Mouse (Mus musculus): ENCODE results near the gene Lrrc3c. TPM values are rescaled to one million over a fixed set of nuclear protein-coding genes. Genes with fewer than 3 reads are reported as not detected.
"Not testable (repeated sequence)": the region's sequence is repeated elsewhere in the genome, so short reads cannot be mapped to it uniquely, and the experiment has no call there.

Gene Lrrc3c
- polyA plus RNA-seq, 1 experiment from 2014 or later: not detected

DNA sequence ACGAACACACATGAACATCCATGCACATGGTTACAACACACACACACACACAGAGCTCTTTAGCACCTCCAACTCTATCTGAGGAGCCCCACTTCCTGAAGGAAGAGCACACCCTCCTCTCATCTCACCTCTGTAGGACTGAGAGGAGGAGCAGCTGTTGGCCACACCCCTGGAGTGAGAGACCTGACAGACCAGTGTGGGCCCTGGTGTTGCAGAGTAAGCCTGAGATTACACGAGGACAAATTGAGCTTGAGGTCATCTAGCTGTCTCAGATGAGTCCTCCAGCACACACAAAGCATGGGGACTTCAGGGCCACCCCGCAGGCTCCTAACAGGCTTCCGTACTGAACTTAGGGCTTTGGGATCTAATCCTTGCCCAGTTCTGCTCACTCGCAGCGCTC is 6.8 kb downstream of the Lrrc3c start:
- H3K4me3 ChIP-seq; H3K36me3 ChIP-seq (replicated peaks); H3K4me2 ChIP-seq; H3K9me3 ChIP-seq; ATAC-seq (replicated peaks); H3K9ac ChIP-seq; H3K27me3 ChIP-seq (replicated peaks); H3K4me1 ChIP-seq; H3K27ac ChIP-seq: not testable (repeated sequence)
- 71% methylated on average over 6 of the region's 6 CpGs for WGBS

DNA sequence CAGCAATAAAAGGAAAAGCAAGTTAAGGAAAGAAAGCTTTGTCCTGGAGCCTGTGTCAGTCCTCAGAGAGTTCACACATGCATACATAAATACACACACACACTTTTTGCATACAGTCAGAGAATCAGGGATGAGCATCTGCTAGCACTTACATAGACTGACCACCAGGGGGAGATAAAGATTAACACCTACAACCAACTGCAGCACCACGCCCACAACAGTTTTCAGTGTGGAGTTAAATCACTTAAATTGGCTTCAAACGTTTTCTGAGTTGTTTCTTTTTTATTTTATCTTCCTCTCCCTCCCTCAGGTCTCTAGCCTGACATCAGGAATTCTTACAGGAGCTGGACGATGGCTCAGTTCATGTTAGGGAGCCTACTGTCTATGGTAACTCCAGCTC is 8.7 kb downstream of the Lrrc3c start:
- H3K36me3 ChIP-seq (replicated peaks): no peaks in the 10 kb centered on the region
- H3K27me3 ChIP-seq (replicated peaks): no peaks in the 10 kb centered on the region
- H3K9ac ChIP-seq: no peak overlapping the region
- peaks cover 6% of the 10 kb centered on the region for H3K4me1 ChIP-seq
- no peak for ATAC-seq (replicated peaks)
- 9% methylated on average over 3 of the region's 3 CpGs for WGBS
- no peak overlapping the region for H3K4me3 ChIP-seq
- H3K4me2 ChIP-seq: no peak overlapping the region
- no peak overlapping the region for H3K27ac ChIP-seq
- H3K9me3 ChIP-seq: no peaks in the 10 kb centered on the region

DNA sequence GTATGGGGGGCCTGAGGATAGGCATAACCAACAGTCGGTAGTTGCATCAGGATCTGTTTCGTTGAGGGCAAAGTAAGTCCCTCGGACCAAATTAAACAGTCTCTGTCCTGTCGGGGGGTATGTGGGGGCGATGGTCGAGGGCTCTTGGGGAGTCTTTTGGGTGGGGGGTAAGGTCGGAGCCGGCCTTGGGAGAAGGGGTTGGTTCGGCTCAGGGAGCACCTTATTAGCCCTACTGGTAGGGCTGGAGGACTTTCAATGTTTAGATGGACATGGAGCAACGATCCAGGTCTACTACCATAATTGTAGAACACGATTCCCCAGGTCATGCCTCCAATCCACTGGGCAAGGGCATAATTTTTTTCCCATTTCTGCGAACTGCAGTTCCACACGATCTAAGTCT is 22.7 kb downstream of the Lrrc3c start:
- no peaks in the 10 kb centered on the region for H3K36me3 ChIP-seq (replicated peaks)
- H3K9ac ChIP-seq: no peak overlapping the region
- no peaks in the 10 kb centered on the region for H3K4me1 ChIP-seq
- H3K9me3 ChIP-seq: no peaks in the 10 kb centered on the region
- no peak for ATAC-seq (replicated peaks)
- H3K27me3 ChIP-seq (replicated peaks): no peaks in the 10 kb centered on the region
- 95% methylated on average over 13 of the region's 13 CpGs for WGBS
- no peak overlapping the region for H3K4me3 ChIP-seq
- H3K4me2 ChIP-seq: no peak overlapping the region
- no peak overlapping the region for H3K27ac ChIP-seq

DNA sequence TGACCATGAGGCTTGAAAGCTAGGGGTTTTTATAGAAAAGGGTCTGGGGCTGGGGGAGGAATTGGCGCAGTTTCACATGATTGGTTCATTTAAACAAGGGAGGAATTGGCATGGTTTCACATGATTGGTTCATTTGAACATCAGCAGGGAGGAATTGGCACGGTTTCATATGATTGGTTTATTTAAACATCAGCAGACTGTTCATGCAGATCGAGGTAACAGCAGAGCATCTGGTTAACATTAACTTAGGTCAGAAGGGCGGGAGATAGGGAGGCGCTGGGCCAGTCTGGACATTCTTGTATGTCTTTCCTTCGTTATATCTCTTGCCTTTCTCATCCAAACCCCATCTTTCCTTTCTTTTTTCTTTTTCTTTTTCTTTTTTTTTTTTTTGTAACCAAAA is 25.9 kb downstream of the Lrrc3c start:
- 84% methylated on average over 6 of the region's 6 CpGs for WGBS
- not testable (repeated sequence) for H3K27ac ChIP-seq; H3K9me3 ChIP-seq; H3K27me3 ChIP-seq (replicated peaks); H3K4me3 ChIP-seq; H3K36me3 ChIP-seq (replicated peaks); ATAC-seq (replicated peaks); H3K4me2 ChIP-seq; H3K9ac ChIP-seq; H3K4me1 ChIP-seq

DNA sequence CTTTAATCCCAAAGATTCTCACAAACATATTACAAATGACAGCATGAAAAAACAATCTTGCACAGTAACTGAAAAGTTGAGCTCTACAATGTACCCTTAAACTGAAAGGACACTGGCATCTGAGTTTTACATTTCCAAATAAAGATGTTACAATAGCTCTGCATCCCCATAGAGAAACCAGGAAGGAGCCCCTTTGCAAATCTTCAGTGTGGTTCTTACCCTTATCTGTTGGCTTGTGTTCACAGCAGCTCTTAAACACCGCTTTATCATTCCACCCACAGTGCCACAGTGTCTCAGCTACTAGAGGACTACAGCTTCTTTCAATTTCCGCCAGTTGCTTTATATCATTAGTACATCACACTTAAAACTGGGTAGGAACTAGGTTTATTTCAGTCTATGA is 26.3 kb downstream of the Lrrc3c start:
- not testable (repeated sequence) for H3K27me3 ChIP-seq (replicated peaks); H3K27ac ChIP-seq; H3K4me1 ChIP-seq; ATAC-seq (replicated peaks); H3K9me3 ChIP-seq; H3K4me3 ChIP-seq; H3K36me3 ChIP-seq (replicated peaks); H3K9ac ChIP-seq; H3K4me2 ChIP-seq
- 93% methylated on average over 2 of the region's 2 CpGs for WGBS

DNA sequence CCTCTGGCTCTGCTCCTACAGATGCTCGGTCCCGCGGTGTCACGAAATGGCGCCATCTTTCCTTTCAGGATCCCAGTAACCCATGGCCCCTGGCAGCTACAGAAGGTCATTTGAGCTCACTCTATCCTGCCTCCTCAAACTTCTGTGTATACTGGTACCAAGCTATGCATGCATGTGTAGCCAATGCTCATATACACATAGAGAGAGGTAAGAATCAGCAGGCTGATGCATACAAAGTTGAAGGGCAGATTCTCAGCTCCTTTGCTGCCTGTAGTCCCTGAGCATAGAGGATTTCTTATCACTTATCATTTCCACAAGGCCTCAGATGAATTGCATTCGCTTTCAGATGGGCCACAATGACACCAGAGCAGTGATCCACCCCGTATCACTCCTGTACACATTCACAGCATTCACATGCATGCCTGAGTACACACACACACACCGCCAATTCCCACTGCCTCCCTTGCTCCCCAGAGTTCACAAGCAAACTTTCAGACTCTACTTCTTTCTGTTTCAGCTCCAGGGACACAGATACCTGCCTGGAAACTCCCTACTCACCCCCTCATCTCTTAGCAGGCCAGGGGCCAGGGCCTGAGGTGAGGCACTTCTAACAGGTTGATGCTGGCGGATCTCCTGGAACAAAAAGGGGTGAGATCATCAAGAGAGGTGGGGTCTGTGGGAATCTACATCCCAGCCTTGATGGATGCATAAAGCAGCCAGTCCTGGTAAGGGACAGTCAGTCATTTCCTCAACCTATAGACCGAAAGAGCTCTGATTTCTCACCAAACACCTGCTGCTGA is 27.7 kb downstream of the Lrrc3c start, which contains the start of the genes Gm12355 and Gsdma3:
Gene Gm12355 (minus strand): TSS at position 51 of the 800 bp plus-strand sequence.
Gene Gsdma3 (plus strand): TSS at position 750 of the 800 bp plus-strand sequence.
- H3K27ac ChIP-seq: no peak within 1 kb of the TSS
- H3K27me3 ChIP-seq (replicated peaks): no peaks in the 10 kb centered on the region
- no peaks in the 10 kb centered on the region for H3K9me3 ChIP-seq
- no peak within 1 kb of the TSS for H3K4me3 ChIP-seq
- 90% methylated on average over 10 of the region's 10 CpGs for whole genome bisulfite sequencing
- ATAC-seq (replicated peaks): no peak
- no peaks in the 10 kb centered on the region for H3K4me1 ChIP-seq
- no peak within 1 kb of the TSS for H3K9ac ChIP-seq
- H3K36me3 ChIP-seq (replicated peaks): no peaks in the 10 kb centered on the region
- H3K4me2 ChIP-seq: no peak within 1 kb of the TSS

DNA sequence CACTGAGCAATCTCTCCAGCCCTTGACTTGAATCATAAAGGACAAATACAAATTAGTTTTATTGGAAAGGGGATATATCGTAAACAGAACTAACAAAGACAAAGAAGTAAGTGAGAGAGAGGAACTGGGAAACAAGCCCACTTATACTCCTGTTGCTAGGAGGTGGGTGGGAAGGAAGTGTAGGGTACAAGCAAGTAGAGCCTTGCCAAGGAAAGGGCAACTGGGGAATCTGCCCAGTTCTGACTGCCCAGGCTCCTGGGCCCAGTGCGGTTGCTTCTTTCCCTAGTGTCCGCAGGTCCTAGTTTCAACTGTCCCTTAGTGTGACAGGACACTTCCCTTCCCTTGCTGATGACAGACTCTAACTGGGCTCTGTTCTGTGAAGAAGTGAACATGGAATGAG is 30.6 kb downstream of the Lrrc3c start:
- H3K4me3 ChIP-seq: no peak overlapping the region
- no peaks in the 10 kb centered on the region for H3K4me1 ChIP-seq
- no peaks in the 10 kb centered on the region for H3K9me3 ChIP-seq
- ATAC-seq (replicated peaks): no peak
- no peaks in the 10 kb centered on the region for H3K36me3 ChIP-seq (replicated peaks)
- no peaks in the 10 kb centered on the region for H3K27me3 ChIP-seq (replicated peaks)
- WGBS: 96% methylated on average over 3 of the region's 3 CpGs
- H3K4me2 ChIP-seq: no peak overlapping the region
- H3K9ac ChIP-seq: no peak overlapping the region
- H3K27ac ChIP-seq: no peak overlapping the region

DNA sequence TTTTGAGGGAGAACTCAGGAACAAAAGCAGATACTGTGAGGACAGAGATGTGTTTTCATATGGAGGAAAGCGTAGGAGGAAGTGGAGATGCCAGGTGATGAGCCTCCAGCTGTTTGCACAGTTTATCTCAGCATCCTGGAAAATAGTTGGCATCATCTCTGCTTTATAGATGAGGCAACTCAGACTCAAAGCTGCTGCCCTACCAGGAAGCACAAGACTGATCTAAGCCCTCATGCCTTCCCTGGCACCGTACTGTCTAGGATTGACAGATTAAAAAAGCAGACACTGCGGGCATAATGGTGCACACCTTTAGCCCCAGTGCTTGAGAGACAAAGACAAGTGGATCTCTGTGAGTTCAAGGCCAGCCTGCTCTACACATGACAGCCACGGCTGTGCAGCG is 32.6 kb downstream of the Lrrc3c start:
- WGBS: 88% methylated on average over 5 of the region's 5 CpGs
- Histone ChIP-seq H3K27ac (no peak overlapping the region), H3K9ac (no peak overlapping the region), H3K27me3 (replicated peaks) (no peaks in the 10 kb centered on the region), H3K4me2 (no peak overlapping the region), H3K4me3 (no peak overlapping the region), H3K36me3 (replicated peaks) (no peaks in the 10 kb centered on the region), H3K4me1 (no peaks in the 10 kb centered on the region), H3K9me3 (no peaks in the 10 kb centered on the region)
- no peak for ATAC-seq (replicated peaks)

DNA sequence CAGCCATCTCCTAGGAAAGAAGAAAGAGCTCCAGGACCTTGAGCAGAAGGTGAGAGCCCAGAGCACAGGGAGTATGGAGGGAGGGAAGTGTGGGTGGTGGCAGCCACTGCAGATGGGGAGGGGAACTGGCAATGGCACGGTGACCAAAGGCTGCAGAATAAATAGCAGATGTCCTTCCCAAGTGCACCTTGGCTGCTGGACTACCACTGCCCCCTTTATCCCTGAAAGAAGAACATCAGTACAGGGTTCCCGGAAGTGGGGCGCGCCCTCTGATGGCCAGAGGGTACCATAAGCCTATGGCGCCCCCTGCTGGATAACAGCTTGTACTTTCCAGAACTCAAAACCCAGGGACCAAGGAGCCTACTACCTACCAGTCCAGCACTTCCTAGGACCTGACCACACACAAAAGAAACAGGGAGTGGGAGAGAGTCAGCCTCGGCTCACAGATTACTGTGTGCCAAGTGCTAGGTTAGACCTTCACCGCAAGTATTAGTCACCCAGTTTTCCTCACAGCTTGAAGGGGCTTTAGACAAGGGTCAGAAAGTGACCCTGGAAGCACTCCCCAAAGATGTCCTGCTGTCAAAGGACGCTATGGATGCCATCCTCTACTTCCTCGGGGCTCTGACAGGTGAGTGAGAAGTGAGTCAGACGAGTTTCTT is 37.4 kb downstream of the Lrrc3c start:
- 33% methylated on average over 10 of the region's 10 CpGs for WGBS
- H3K27ac ChIP-seq; H3K4me2 ChIP-seq; H3K9me3 ChIP-seq; H3K27me3 ChIP-seq (replicated peaks); H3K36me3 ChIP-seq (replicated peaks); H3K4me1 ChIP-seq; H3K9ac ChIP-seq; H3K4me3 ChIP-seq; ATAC-seq (replicated peaks): not testable (repeated sequence)

DNA sequence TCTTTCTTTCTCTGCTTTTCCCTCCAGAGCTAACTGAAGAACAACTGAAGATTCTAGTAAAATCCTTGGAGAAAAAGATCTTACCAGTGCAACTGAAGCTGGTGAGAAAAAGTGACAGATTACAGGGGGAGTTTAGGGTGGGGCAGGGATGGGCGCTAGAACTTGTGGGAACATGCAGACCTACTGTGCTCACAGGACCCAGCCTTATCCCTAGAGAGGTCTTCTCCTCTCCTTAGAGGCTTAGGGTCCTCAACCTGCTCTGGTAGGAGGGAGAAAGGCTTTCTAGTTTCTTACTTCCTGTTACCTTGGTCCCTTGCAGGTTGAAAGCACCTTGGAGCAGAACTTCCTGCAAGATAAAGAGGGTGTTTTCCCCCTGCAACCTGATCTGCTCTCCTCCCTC is 39.4 kb downstream of the Lrrc3c start:
- 82% methylated on average over 1 of the region's 1 CpGs for WGBS
- H3K4me3 ChIP-seq: no peak overlapping the region
- H3K27ac ChIP-seq: no peak overlapping the region
- no peaks in the 10 kb centered on the region for H3K36me3 ChIP-seq (replicated peaks)
- H3K4me1 ChIP-seq: no peaks in the 10 kb centered on the region
- H3K9me3 ChIP-seq: no peaks in the 10 kb centered on the region
- H3K27me3 ChIP-seq (replicated peaks): no peaks in the 10 kb centered on the region
- no peak overlapping the region for H3K4me2 ChIP-seq
- no peak overlapping the region for H3K9ac ChIP-seq
- no peak for ATAC-seq (replicated peaks)

DNA sequence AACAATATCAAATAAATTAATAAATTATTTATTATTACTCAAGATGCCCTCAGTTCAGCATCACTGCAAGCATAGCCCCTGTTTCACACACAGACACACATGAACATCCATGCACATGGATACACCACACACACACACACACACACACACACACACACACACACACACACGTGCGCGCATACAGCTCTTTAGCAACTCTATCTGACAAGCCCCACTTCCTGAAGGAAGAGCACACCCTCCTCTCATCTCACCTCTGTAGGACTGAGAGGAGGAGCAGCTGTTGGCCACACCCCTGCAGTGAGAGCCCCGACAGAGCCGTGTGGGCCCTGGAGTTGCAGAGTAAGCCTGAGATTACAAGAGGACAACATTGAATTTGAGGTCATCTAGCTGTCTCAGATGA is 42.0 kb downstream of the Lrrc3c start:
- Histone ChIP-seq H3K4me2 (no peak overlapping the region), H3K36me3 (replicated peaks) (no peaks in the 10 kb centered on the region), H3K4me1 (no peaks in the 10 kb centered on the region), H3K27me3 (replicated peaks) (no peaks in the 10 kb centered on the region), H3K9ac (no peak overlapping the region), H3K27ac (no peak overlapping the region), H3K4me3 (no peak overlapping the region), H3K9me3 (no peaks in the 10 kb centered on the region)
- WGBS: 71% methylated on average over 5 of the region's 5 CpGs
- ATAC-seq (replicated peaks): no peak

DNA sequence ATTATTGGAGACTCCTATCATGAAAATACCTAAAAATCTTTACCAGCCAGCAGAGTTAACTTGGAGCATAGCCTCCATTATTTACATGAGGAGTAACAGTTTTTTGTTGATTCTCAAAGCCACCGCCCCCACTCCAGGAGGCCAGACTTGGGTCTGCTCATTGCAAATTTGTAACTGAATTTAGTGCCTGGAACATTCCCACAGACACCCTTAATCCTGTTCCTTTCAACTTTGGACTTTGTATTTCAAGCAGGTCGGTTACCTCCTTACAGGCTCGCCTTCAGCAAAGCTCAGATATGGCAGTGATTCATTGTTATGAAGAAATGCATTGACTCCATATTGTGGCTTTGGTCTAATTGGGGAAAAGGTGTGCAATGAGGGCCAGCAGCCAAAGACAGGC is 46.7 kb downstream of the Lrrc3c start:
- ATAC-seq (replicated peaks): no peak
- no peaks in the 10 kb centered on the region for H3K4me1 ChIP-seq
- H3K4me2 ChIP-seq: no peak overlapping the region
- no peak overlapping the region for H3K4me3 ChIP-seq
- no peak overlapping the region for H3K27ac ChIP-seq
- WGBS: 86% methylated on average over 3 of the region's 3 CpGs
- H3K36me3 ChIP-seq (replicated peaks): no peaks in the 10 kb centered on the region
- no peaks in the 10 kb centered on the region for H3K27me3 ChIP-seq (replicated peaks)
- H3K9me3 ChIP-seq: no peaks in the 10 kb centered on the region
- H3K9ac ChIP-seq: no peak overlapping the region

DNA sequence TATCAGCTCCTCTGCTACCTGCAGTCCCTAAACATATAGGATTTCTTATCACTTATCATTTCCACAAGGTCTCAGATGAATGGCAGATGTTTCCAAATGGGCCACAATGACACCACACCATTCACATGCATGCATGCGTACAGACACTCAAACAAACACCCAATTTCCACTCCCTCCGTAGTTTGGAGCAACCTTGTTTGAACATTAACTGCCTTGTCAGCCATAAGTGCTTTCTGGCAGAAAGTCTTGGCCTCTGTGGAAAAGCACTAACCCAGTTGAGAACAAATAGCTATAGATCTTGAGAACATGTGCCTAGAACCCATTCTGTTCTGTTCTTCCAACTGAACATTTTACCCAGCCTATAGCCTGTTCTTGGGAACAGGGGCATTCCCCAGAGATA is 47.9 kb downstream of the Lrrc3c start:
- H3K27ac ChIP-seq: no peak overlapping the region
- no peak overlapping the region for H3K4me3 ChIP-seq
- H3K4me1 ChIP-seq: no peaks in the 10 kb centered on the region
- no peak for ATAC-seq (replicated peaks)
- no peaks in the 10 kb centered on the region for H3K27me3 ChIP-seq (replicated peaks)
- WGBS: 82% methylated on average over 2 of the region's 2 CpGs
- no peaks in the 10 kb centered on the region for H3K36me3 ChIP-seq (replicated peaks)
- H3K9ac ChIP-seq: no peak overlapping the region
- no peaks in the 10 kb centered on the region for H3K9me3 ChIP-seq
- no peak overlapping the region for H3K4me2 ChIP-seq
